Mouse (Mus musculus) stomach, embryonic 15.5 days (tissue): ENCODE data around the gene Ccdc162. TPM values are rescaled to one million over a fixed set of nuclear protein-coding genes. Genes with fewer than 3 reads are reported as not detected.

ENCODE experiments used
- ATAC-seq: fragments of 200-750 bp; cut with Nextera tagmentation; 2 replicates; pipeline ENCODE4 v1.8.0; 2017; ENCODE audit warnings: low read depth, moderate number of reproducible peaks, moderate TSS enrichment; ENCODE audit not compliant: insufficient read depth, low FRiP score
- H3K27ac ChIP-seq: fragments of 300-500 bp; sonication (generic); 2 replicates; pipeline ENCODE4 v1.5.1; 2015; ENCODE audit warnings: mild to moderate bottlenecking, inconsistent platforms
- H3K27me3 ChIP-seq: fragments of 300-500 bp; sonication (generic); replicated peaks from 2 replicates; pipeline ENCODE4 v1.6.1; 2015; ENCODE audit warnings: inconsistent platforms
- H3K36me3 ChIP-seq: fragments of 300-500 bp; sonication (generic); 2 replicates; pipeline ENCODE4 v1.6.1; 2015; ENCODE audit warnings: inconsistent platforms
- H3K4me1 ChIP-seq: fragments of 300-500 bp; sonication (generic); 2 replicates; pipeline ENCODE4 v1.6.1; 2015; ENCODE audit warnings: inconsistent platforms
- H3K4me2 ChIP-seq: fragments of 300-500 bp; sonication (generic); 2 replicates; pipeline ENCODE4 v1.6.1; 2015; ENCODE audit warnings: mild to moderate bottlenecking, inconsistent platforms
- H3K4me3 ChIP-seq: fragments of 300-500 bp; sonication (generic); replicated peaks from 2 replicates; pipeline ENCODE4 v1.5.1; 2015; ENCODE audit warnings: inconsistent platforms
- H3K9ac ChIP-seq: fragments of 300-500 bp; sonication (generic); 2 replicates; pipeline ENCODE4 v1.6.1; 2015; ENCODE audit warnings: inconsistent platforms
- H3K9me3 ChIP-seq: fragments of 300-500 bp; sonication (generic); 2 replicates; pipeline ENCODE4 v1.6.1; 2016; ENCODE audit warnings: inconsistent platforms
- WGBS: fragments of 180-500 bp; shearing (Covaris S2); methylation state at CpG from one replicate; pipeline ENCODE4 v1.1.7; 2015; 5-methylcytosine and 5-hydroxymethylcytosine counted together
- polyA plus RNA-seq: library from polyadenylated mRNA; unstranded; fragments of >200 nt; fragmentation: Nextera tagmentation; extraction: Ambion mirVana; gene quantifications from 2 replicates; pipeline ENCODE4 v1.2.1, GENCODE M21; 2015

The Ccdc162 gene
- polyA plus RNA-seq, 1 experiment from 2014 or later, result 0.96 TPM

DNA sequence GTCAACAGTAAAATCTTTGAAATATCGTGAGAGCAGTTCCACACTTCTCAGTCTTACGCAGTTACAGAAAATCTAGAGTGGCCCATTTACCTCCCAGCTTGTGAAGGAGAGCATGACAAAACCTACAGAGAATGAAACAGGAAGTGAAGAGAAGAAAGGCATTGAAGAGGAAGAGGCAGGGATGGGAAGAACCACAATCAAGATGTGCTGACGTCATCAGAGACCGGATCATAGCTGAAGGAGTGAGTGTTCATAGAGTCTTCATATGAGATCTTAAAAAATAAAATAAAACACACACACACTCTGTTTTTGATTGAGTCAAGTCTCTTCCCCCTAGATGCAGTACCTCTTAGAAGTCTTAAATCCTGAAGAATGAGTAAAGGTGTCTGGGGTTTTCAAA lies 100.9 kb downstream of the Ccdc162 start:
- WGBS, result 84% methylated on average over 4 of the region's 4 CpGs
- no peak overlapping the region for H3K27ac ChIP-seq
- ATAC-seq, result no peak
- no peak overlapping the region for H3K9ac ChIP-seq
- no peaks in the 10 kb centered on the region for H3K36me3 ChIP-seq
- H3K4me2 ChIP-seq, result no peak overlapping the region
- no peaks in the 10 kb centered on the region for H3K4me1 ChIP-seq
- H3K4me3 ChIP-seq, result no peak overlapping the region
- no peaks in the 10 kb centered on the region for H3K27me3 ChIP-seq
- H3K9me3 ChIP-seq, result no peaks in the 10 kb centered on the region

DNA sequence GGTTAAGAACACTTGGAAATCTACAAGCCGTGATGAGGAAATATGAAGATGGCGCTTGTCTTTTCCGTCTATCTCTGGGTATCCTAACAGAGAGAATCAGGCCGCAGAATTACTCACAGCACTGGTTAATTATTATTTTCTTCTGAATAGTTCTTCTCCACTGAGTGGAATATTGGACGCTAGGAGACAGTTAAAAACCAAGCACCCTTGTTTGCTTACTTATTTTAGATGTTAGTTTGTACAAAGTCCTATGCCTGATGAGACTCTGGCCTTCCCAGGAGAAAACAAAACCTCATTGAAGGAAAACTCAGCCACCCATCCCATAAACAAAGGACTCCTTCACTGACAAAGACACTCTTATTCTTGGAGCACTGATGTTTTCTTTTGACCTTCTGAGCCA lies 104.5 kb downstream of the Ccdc162 start:
- H3K4me2 ChIP-seq, result no peak overlapping the region
- ATAC-seq, result no peak
- no peaks in the 10 kb centered on the region for H3K4me1 ChIP-seq
- no peak overlapping the region for H3K4me3 ChIP-seq
- 75% methylated on average over 5 of the region's 5 CpGs for WGBS
- no peak overlapping the region for H3K9ac ChIP-seq
- no peaks in the 10 kb centered on the region for H3K36me3 ChIP-seq
- H3K27me3 ChIP-seq, result no peaks in the 10 kb centered on the region
- H3K9me3 ChIP-seq, result no peaks in the 10 kb centered on the region
- H3K27ac ChIP-seq, result no peak overlapping the region

GRCm38 (mm10) chr10:41609475-41609874 lies 107.0 kb downstream of the Ccdc162 start:
- Histone ChIP-seq H3K27ac (no peak overlapping the region), H3K36me3 (no peaks in the 10 kb centered on the region)
- ATAC-seq, result peak; percentile 58; the same call in 1 of the 2 replicates

DNA sequence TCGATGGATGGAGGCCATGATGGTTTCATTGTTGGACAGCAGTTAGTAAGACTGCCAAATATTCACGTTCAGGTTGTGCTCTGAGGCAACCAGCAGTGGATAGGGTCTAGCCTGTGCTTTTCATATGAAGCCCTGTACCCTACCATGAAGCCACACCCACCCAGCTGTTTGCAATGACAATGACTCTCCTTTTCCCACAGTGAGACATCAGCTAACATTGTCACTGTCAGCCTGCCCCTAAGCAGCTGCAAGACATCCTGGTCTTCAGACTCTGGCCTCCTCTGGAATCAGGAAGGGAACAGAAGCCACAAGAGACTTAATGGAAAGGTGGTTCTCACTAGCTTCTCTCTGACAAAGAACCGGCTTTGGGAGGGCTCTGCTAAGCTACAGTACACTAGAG lies 107.9 kb downstream of the Ccdc162 start:
- no peak overlapping the region for H3K4me3 ChIP-seq
- H3K36me3 ChIP-seq, result no peaks in the 10 kb centered on the region
- H3K4me1 ChIP-seq, result 0 out of 2 replicates have a peak, but pooled peaks cover 2% of the 10 kb centered on the region
- H3K4me2 ChIP-seq, result no peak overlapping the region
- no peaks in the 10 kb centered on the region for H3K27me3 ChIP-seq
- WGBS, result 81% methylated on average over 3 of the region's 3 CpGs
- H3K9ac ChIP-seq, result no peak overlapping the region
- ATAC-seq, result no peak
- no peaks in the 10 kb centered on the region for H3K9me3 ChIP-seq
- H3K27ac ChIP-seq, result no peak overlapping the region

More at GRCm38 (mm10) chr10:41609475-41609874, 107.0 kb downstream of the Ccdc162 start:
- Histone ChIP-seq H3K4me3 (no peak overlapping the region), H3K4me1 (0 out of 2 replicates have a peak, but pooled peaks cover 2% of the 10 kb centered on the region), H3K4me2 (no peak overlapping the region), H3K9me3 (no peaks in the 10 kb centered on the region), H3K9ac (no peak overlapping the region), H3K27me3 (no peaks in the 10 kb centered on the region)
- 48% methylated on average over 1 of the region's 1 CpGs for WGBS

DNA sequence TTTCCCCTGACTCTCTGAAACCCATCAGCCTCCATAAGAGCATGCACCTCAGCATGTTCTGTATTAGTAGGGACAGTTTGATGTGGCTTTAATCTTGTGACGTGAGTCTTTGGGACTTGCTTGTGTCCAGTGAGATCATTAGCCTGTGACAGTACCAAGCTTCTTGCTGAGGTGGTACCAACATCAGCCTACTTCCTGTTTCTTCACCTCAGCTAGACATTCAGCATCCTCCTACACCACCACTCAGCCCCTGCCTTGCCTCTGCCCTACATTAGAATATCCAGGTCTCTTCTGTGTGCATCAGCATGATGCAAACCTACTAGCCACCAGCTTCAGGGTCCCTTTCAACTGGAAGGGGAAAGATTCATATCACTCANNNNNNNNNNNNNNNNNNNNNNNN lies 113.8 kb downstream of the Ccdc162 start:
- Histone ChIP-seq H3K9ac (no peak overlapping the region), H3K36me3 (no peaks in the 10 kb centered on the region), H3K4me3 (no peak overlapping the region), H3K27me3 (no peaks in the 10 kb centered on the region), H3K9me3 (no peaks in the 10 kb centered on the region), H3K4me2 (no peak overlapping the region), H3K27ac (no peak overlapping the region), H3K4me1 (0 out of 2 replicates have a peak, but pooled peaks cover 2% of the 10 kb centered on the region)
- ATAC-seq, result no peak
- 78% methylated on average over 1 of the region's 1 CpGs for WGBS

- 62% methylated on average over 7 of the region's 7 CpGs for WGBS
- Histone ChIP-seq H3K36me3 (no peaks in the 10 kb centered on the region), H3K4me1 (0 out of 2 replicates have a peak, but pooled peaks cover 2% of the 10 kb centered on the region), H3K27ac (no peak overlapping the region), H3K27me3 (no peaks in the 10 kb centered on the region), H3K9ac (no peak overlapping the region), H3K9me3 (no peaks in the 10 kb centered on the region), H3K4me3 (no peak overlapping the region), H3K4me2 (no peak overlapping the region)
- ATAC-seq, result no peak
Observed at GRCm38 (mm10) chr10:41601898-41602545, 114.4 kb downstream of the Ccdc162 start.

DNA sequence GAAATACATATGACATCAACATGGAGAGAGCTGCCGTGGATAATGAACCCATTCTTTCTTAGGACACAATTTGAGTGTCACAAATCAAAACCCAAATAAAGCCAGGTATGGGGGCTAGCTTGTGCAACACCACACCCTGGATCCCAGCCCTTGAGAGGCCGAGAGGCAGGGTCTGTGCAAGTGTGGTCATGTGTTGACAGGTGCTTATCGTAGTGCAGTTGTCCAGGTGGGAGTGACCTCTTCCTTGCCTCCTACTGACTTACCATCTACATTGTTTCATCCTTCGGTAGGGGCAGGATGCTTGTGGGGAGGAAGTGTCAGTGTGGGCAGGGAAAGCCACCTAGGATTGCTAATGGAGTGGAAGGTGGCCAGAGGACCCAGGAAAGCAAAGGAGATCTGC lies 115.1 kb downstream of the Ccdc162 start:
- no peak overlapping the region for H3K27ac ChIP-seq
- no peaks in the 10 kb centered on the region for H3K27me3 ChIP-seq
- H3K4me3 ChIP-seq, result no peak overlapping the region
- no peak for ATAC-seq
- WGBS, result 72% methylated on average over 4 of the region's 4 CpGs
- no peak overlapping the region for H3K4me2 ChIP-seq
- no peak overlapping the region for H3K9ac ChIP-seq
- no peaks in the 10 kb centered on the region for H3K9me3 ChIP-seq
- H3K36me3 ChIP-seq, result no peaks in the 10 kb centered on the region
- 0 out of 2 replicates have a peak, but pooled peaks cover 2% of the 10 kb centered on the region for H3K4me1 ChIP-seq

- Histone ChIP-seq H3K27me3 (no peaks in the 10 kb centered on the region), H3K9ac (no peak overlapping the region), H3K4me2 (no peak overlapping the region), H3K4me3 (no peak overlapping the region), H3K9me3 (no peaks in the 10 kb centered on the region), H3K4me1 (no peaks in the 10 kb centered on the region), H3K36me3 (no peaks in the 10 kb centered on the region), H3K27ac (no peak overlapping the region)
- WGBS, result 61% methylated on average over 9 of the region's 9 CpGs
- ATAC-seq, result no peak
Observed at GRCm38 (mm10) chr10:41599051-41599450, 117.4 kb downstream of the Ccdc162 start.

GRCm38 (mm10) chr10:41598221-41598620 lies 118.2 kb downstream of the Ccdc162 start:
- Histone ChIP-seq H3K4me1 (no peaks in the 10 kb centered on the region), H3K9me3 (no peaks in the 10 kb centered on the region), H3K4me3 (no peak overlapping the region), H3K9ac (no peak overlapping the region), H3K36me3 (no peaks in the 10 kb centered on the region), H3K27me3 (no peaks in the 10 kb centered on the region), H3K27ac (no peak overlapping the region), H3K4me2 (no peak overlapping the region)
- 46% methylated on average over 9 of the region's 9 CpGs for WGBS
- no peak for ATAC-seq

GRCm38 (mm10) chr10:41595550-41595949 lies 120.9 kb downstream of the Ccdc162 start:
- 60% methylated on average over 3 of the region's 3 CpGs for WGBS
- Histone ChIP-seq H3K4me3 (no peak overlapping the region), H3K4me2 (no peak overlapping the region), H3K27ac (peak overlapping the region; percentile 63; the same call in 1 of the 2 replicates), H3K27me3 (no peaks in the 10 kb centered on the region), H3K4me1 (no peaks in the 10 kb centered on the region), H3K9me3 (no peaks in the 10 kb centered on the region), H3K36me3 (no peaks in the 10 kb centered on the region), H3K9ac (no peak overlapping the region)
- no peak for ATAC-seq

GRCm38 (mm10) chr10:41594957-41595356 lies 121.5 kb downstream of the Ccdc162 start:
- no peaks in the 10 kb centered on the region for H3K9me3 ChIP-seq
- H3K9ac ChIP-seq, result no peak overlapping the region
- no peak overlapping the region for H3K4me3 ChIP-seq
- ATAC-seq, result no peak
- H3K27me3 ChIP-seq, result no peaks in the 10 kb centered on the region
- no peaks in the 10 kb centered on the region for H3K36me3 ChIP-seq
- H3K4me1 ChIP-seq, result no peaks in the 10 kb centered on the region
- WGBS, result 37% methylated on average over 2 of the region's 2 CpGs
- H3K4me2 ChIP-seq, result no peak overlapping the region
- peak overlapping the region; percentile 63 for H3K27ac ChIP-seq

DNA sequence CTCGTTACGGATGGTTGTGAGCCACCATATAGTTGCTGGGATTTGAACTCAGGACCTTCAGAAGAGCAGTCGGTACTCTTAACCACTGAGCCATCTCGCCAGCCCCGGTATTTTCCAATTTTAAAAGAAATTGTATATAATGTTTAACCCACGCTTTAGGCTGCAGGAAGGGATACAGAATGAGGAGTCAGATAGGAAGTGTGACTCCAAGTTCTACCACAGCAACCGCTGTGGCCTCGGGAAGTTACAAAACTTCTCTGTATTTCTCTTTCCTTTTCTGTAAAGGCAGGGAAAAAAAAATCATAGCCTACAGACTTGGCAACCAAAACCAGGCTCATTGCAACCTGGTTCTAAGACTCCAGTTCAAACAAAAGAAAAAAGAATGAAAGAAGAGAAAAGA lies 122.0 kb downstream of the Ccdc162 start:
- Histone ChIP-seq H3K4me3 (no peak overlapping the region), H3K27ac (no peak overlapping the region), H3K9ac (no peak overlapping the region), H3K36me3 (no peaks in the 10 kb centered on the region), H3K4me2 (no peak overlapping the region), H3K4me1 (no peaks in the 10 kb centered on the region), H3K27me3 (no peaks in the 10 kb centered on the region), H3K9me3 (no peaks in the 10 kb centered on the region)
- ATAC-seq, result no peak
- 83% methylated on average over 8 of the region's 8 CpGs for WGBS

- Histone ChIP-seq H3K36me3 (no peaks in the 10 kb centered on the region), H3K4me3 (no peak overlapping the region), H3K4me2 (no peak overlapping the region), H3K9ac (no peak overlapping the region), H3K9me3 (no peaks in the 10 kb centered on the region), H3K27me3 (no peaks in the 10 kb centered on the region), H3K27ac (no peak overlapping the region), H3K4me1 (no peaks in the 10 kb centered on the region)
- WGBS, result 77% methylated on average over 2 of the region's 2 CpGs
- ATAC-seq, result no peak; the same call in 1 of the 2 replicates
Observed at GRCm38 (mm10) chr10:41588616-41589015, 127.8 kb downstream of the Ccdc162 start.
